Mouse (Mus musculus) gastrocnemius, adult 18-20 months (tissue): ENCODE measurements at regions not wholly inside any gene's neighbourhood (a gene's known extent, or its start where the extent isn't known, plus 50 kb on each side); places are given as distances from the start of the nearest gene placed in this dataset.
A peak's percentile ranks its signal among the peaks of the same experiment; 100 is the strongest.

Experiments used
- DNase-seq: peaks from one replicate; pipeline ENCODE4 v3.0.0; 2021; ENCODE audit warnings: low spot score

DNA sequence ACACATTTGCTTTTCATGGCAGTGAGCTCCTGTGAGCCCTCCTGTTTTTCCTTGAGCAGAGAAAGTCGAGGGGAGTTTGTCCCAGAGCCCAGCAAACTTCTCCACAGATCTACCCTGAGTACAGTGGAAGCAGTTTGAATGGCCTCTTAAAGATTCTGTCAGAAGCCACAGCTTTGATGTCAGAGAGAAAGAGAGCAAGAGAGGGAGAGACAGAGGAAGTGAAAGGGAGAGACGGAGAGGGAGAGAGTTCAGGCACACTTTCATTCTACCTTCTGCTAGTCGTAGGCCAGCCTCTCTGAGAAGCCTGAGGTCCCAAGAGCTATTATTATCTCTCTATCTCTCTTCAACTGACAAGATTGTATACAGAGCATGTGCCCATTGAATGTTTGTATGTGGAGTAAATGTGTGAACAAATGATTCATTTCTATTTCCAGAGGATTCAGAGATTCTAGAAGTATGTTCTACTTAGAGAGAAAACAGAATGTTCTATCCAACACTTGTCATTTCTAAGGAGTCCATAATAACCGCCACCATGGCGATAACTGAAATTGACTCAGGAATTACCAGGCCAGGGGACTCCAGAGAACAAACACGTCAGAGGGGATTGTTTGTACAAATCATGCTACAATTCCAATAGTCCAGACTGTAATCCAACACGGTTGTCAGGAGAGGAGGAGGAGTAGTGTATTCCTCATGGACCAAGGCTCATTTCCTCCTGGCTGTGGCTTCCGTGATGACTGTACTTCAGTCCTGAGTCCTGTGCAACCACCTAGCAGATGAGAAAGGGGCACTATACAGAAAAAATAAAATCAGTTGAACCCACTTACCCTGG, 183.6 kb upstream of the Sesn3 start:
- DNase-seq: no peak

DNA sequence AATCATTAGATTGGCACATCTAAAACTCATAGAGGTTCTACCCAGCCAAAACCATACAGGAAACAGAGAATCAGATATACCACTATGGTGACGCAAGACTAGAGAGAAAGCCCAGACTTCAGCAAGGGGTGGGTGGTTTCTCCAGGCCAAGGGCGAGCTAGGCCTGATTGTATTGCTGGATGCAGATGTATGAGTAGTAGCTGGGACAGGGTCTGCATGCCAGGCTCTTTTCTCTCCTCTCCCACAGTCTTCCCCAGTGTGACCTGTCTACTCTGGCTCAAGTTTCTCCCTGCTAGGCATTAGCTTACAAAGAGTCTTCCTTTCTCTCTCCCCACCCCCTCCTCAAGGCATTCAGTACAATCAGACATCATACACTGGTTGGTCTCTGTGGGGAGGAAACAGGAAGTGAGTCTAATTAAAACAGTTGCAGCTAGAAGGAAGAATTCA, 181.8 kb upstream of the Sesn3 start:
- DNase-seq: no peak

GRCm38 (mm10) chr9:14103538-14103937, 171.3 kb upstream of the Sesn3 start:
- DNase-seq: no peak

DNA sequence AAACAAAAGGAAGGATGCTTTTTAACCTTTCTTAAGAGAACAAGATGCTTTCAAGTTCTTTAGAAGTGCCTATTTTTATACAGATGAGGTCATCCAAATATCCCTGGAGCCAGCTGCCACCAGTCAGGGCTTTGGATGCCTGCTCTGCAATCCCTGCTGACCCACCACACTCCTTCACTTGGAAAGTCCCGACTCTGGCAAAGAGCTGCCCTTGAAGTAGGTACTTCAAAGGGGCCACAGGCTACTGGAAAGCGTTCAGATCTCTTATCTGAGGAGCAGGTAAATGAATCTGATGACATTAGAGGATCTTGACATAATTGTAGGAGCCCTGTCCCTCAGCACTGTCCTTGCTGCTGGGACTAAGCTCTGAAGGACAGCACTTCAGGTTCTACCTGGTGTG, 169.9 kb upstream of the Sesn3 start:
- DNase-seq: no peak

GRCm38 (mm10) chr9:14106371-14106770, 168.5 kb upstream of the Sesn3 start:
- DNase-seq: no peak

DNA sequence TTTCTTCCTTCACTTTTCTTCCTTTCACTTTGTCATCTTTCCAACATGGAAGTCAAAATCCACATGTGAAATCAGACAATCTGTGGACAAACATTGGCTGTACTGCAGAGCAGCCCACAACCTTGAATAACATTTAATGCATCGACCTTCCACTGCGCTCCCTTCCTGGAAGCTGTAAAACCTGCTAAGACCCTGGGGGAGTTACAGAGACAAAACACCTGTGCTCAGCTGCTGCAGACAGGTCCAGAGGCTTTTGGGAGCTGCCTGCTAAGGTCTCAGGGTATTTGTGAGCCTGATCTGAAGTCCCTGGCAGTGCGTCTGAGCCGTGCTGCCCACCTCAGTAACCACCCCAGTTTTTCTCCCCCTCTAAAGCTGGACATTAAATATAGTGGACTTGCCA, 166.1 kb upstream of the Sesn3 start:
- DNase-seq: no peak

GRCm38 (mm10) chr9:14109492-14109891, 165.4 kb upstream of the Sesn3 start:
- no peak for DNase-seq

DNA sequence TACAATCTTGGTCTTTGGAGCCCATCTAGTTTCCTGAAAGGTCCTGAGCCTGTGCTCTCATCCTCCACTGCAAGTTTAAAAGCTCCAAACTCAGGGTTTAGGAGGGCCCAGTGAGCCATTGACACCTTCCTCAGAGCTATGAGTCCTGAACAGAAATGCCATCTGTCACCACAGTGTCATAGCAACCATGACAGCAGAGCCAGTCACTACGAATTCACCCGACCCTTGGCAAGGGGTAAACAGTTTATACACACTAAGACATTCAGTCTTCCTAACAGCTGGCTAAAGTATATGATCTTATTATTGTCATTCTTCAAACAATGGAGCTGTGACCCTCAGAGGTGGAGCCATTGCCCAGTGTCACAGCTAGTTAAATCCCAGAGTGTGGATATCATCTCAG, 163.2 kb upstream of the Sesn3 start:
- DNase-seq: no peak

- DNase-seq: no peak
Observed at GRCm38 (mm10) chr9:14115521-14115920, 159.3 kb upstream of the Sesn3 start.

DNA sequence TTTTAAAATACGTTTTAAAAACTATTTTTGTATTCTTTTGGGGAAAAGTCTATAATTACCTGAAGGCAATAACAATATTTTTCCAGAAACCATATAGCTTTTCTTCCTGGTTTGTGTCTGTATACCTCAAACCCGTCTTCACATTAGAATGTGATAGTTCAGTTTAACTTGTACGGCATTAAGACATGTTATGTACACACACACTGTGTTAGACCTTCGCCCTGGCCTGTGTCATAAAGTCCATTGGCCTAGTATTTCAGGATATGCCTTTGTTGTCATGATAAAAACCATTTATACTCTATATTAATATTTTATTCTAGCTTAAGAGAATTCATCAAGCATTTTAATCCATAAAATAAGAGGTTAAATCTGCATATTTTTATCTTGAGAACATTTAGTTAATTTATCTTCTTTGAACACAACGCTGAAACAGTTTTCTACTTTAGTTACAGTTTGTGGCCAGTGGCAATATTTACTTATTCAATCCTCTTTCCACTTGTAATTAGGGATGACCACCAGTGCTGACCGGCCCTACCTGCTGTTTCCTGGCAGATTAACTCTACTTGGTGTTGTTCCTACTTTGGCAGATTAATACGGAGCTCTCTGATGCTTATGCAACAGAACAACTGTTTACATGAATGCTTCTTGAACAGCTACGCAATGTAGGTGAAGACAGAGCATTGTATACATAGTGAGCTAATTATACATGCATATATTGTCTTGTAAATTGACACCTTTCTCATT, 158.6 kb upstream of the Sesn3 start:
- DNase-seq: no peak

DNA sequence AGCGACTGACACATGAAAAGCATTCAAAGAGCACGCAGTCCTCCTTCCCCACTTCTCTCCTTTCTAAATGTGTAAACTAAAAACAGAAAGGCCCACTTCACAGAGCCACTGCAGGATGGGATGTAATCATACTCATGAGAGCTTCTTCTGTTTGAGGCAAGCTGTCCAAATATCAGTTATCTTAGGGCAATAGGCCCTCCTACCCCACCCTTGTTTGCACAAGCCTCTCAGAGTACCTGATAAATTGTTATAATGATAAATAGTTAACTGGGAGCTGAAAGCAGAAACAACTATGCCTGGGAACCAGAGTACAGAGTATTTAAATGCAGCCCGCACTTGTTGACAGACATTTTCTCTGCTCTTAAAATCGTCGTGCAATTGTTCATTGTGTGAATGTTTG, 141.5 kb upstream of the Sesn3 start:
- DNase-seq: no peak

DNA sequence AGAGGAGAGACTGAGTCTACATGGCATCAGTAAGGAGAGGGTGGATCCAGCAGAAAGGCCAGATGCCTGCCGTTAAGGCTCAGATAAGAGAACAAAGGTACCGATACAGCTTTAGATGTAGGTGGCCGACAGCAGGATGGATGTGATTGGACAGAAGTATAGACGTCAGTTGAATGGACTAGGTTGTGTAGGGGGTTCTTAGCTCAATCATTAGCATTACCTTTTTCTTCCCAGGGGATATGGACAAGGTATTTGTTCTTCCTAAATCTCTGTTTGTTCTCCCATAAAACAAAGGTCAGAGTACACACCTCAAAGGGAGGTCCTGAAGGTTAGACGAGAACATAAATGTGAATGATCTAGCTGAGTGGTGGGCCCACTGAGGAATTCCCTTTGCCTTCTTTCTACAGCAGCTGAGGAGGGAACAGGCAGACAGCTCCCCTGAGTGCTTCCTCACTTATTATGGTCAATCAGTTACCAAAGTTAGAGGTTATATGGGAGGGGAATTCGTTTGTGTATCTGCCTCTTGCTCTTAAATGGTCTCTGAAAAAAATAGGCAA, 139.9 kb upstream of the Sesn3 start:
- DNase-seq: no peak

DNA sequence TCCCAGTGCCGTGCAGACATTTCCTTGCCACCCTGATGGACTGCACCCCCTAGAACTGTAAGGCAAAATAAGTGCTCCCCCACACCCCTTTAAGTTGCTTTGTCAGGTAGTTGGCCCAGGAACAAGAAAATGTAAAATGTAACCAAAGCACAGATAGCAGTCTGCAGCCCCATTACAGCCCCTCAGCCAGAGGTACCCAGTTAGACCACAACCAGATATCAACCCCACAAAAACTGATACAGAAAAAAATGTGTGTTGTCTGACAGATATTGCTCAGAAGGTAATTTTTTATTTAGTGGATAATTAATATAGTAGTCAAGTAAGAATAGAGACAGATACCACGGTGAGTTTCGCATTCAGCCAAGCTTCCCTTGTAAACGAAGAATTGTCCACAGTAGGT, 133.5 kb upstream of the Sesn3 start:
- no peak for DNase-seq

DNA sequence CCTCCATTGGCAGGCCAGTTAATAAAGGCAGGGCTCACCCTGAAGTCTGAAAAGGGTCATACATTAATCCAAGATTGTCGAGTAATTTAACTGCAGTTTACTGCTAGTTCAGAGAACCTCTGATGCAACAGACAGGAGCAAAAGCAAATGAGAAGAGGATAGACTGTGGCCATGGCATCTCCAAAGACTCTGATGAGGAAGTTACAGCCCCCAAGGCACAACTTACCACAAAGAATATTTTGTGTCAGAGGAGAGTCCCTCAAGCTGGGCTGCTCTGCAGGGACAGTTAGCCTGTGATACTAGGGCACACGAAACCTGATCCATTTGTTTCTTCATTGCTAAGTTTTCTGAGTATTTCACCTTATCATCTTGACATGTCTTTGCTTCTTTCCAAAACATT, 130.9 kb upstream of the Sesn3 start:
- no peak for DNase-seq

DNA sequence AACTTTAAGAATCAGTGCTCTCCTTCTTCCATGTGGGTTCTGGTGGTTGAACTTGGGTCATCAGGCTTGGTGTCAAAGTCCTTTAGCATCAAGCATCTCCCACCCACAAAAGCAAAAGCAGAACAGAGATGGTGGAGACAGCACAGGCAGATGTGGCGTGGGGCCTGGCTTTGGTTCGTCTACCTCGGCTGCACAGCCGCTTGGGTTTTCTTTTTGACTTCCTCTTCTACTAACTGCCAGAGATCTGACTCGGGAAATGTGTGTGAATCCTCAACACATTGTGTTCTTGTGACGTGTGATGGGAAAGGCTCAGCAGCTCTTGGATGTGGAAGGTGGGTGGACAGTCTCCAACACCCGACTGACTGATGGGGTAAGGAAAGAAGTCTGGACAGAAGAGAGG, 127.8 kb upstream of the Sesn3 start:
- DNase-seq: no peak

DNA sequence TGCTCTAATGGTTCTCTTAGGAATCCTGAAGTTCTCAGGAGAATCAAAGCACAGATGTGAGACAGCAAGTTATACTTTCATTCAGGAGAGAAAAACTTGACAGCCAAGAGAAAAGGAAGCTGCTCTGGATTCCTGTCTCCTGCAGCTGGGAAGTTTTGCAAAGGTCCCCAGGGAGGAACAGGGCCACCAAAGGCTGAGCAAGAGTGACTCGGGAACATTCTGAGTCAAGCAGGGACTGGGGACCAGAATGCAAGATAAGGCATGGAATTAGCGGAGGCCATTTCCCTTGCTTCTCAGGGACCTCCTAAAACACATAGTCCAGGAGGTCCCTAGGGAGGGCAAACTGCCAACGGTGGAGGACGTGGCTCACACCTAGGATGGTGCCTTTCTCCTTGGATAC, 127.1 kb upstream of the Sesn3 start:
- peak; percentile 23 for DNase-seq

DNA sequence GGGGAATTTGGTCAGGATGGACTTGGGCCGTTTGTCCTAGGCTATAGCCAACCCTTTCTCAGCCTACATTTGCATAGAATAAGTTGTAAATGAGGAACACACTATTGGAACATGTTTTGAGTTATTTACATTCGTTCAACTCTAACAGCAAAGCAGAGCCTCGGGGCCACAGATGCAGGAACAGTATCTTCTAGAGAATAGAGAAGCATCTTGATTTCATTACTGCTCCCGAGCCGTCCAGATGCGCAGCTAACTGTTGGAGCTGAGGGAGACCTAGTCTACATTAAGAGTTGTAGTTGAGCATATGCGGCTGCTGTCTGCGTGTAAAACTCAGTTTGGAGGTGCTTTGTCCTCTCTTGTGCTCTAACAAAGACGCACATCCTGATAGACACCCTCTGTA, 124.6 kb upstream of the Sesn3 start:
- DNase-seq: no peak

DNA sequence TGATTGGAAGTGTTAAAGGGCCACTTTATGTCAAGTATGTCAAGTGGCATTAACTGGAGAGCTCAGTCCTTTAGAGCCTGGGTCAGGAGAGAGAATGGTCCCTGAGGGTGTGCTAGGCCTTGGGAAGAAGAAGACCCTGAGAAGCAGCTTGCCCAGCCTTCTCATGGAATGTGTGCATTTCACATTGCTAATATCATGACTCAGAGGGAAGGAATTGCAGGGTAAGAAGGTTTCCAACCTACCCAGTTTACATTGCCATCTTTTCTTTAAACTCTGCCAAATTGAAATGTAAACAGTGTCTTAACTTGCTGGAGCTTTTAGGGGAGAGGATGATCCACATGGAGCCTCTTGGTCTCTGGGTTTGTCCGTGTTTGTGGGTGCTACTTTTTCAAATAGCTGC, 117.9 kb upstream of the Sesn3 start:
- DNase-seq: no peak

GRCm38 (mm10) chr9:14158096-14158837, 116.6 kb upstream of the Sesn3 start:
- no peak for DNase-seq

GRCm38 (mm10) chr9:14160207-14160606, 114.7 kb upstream of the Sesn3 start:
- DNase-seq: no peak

DNA sequence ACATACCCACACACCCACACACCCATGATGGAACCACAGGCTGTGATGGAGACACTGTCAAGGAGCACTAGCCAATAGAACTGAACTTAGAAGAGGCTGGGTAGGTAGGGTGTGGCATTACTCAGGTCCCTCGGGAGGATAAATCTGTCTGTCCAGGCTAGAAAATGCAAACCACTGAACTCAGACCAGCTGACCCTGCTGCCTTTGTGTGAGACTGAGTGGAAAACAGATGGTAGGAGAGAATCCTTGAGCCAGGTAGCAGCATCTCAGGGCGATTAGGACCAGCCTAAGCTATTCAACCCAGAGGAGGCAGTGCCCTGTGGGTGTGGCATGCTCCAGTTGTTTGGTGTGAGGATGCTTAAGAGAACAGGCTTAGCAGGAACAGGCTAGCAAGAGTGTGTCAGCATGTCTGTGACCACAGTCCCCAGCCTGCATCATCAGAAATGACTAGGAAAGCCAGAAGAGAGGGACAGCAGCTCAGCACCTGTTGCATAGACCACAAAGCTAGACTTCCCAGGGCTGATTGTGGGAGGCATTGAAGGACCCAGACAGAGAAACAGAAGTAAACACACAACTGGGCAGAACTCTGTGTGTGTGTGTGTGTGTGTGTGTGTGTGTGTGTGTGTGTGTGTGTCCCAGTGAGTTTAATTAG, 103.2 kb upstream of the Sesn3 start:
- no peak for DNase-seq
